Mouse (Mus musculus) embryonic facial prominence, embryonic 12.5 days (tissue): ENCODE measurements around the gene Ddx18. TPM values are rescaled to one million over a fixed set of nuclear protein-coding genes. Genes with fewer than 3 reads are reported as not detected.

Experiments used
- ATAC-seq: fragments of 200-750 bp; cut with Nextera tagmentation; 2 replicates; pipeline ENCODE4 v1.8.0; 2017; ENCODE audit not compliant: insufficient number of reproducible peaks, insufficient read depth, low FRiP score, low TSS enrichment
- H3K27ac ChIP-seq: fragments of 300-500 bp; sonication (generic); 2 replicates; pipeline ENCODE4 v1.5.1; 2016; ENCODE audit warnings: mild to moderate bottlenecking
- H3K27me3 ChIP-seq: fragments of 300-500 bp; sonication (generic); 2 replicates; pipeline ENCODE4 v1.6.1; 2016; ENCODE audit warnings: mild to moderate bottlenecking, moderate library complexity
- H3K36me3 ChIP-seq: fragments of 300-500 bp; sonication (generic); 2 replicates; pipeline ENCODE4 v1.6.1; 2016; ENCODE audit warnings: mild to moderate bottlenecking
- H3K4me1 ChIP-seq: fragments of 300-500 bp; sonication (generic); 2 replicates; pipeline ENCODE4 v1.6.1; 2016
- H3K4me2 ChIP-seq: fragments of 300-500 bp; sonication (generic); replicated peaks from 2 replicates; pipeline ENCODE4 v1.6.1; 2016; ENCODE audit warnings: mild to moderate bottlenecking, moderate library complexity
- H3K4me3 ChIP-seq: fragments of 300-500 bp; sonication (generic); 2 replicates; pipeline ENCODE4 v1.5.1; 2016; ENCODE audit warnings: mild to moderate bottlenecking
- H3K9ac ChIP-seq: fragments of 300-500 bp; sonication (generic); 2 replicates; pipeline ENCODE4 v1.6.1; 2016; ENCODE audit warnings: mild to moderate bottlenecking, moderate library complexity
- H3K9me3 ChIP-seq: fragments of 300-500 bp; sonication (generic); 2 replicates; pipeline ENCODE4 v1.6.1; 2016; ENCODE audit warnings: mild to moderate bottlenecking, moderate library complexity
- WGBS: fragments of 180-500 bp; shearing (Covaris S2); methylation state at CpG from one replicate; pipeline ENCODE4 v1.1.7; 2016; 5-methylcytosine and 5-hydroxymethylcytosine counted together
- polyA plus RNA-seq: library from polyadenylated mRNA; unstranded; fragments of >200 nt; fragmentation: Nextera tagmentation; extraction: Ambion mirVana; gene quantifications from 2 replicates; pipeline ENCODE4 v1.2.1, GENCODE M21; 2016

Gene Ddx18
- polyA plus RNA-seq, 1 experiment from 2014 or later: 81.8 TPM

GRCm38 (mm10) chr1:121557861-121558260, 9.9 kb downstream of the Ddx18 start:
- Histone ChIP-seq H3K4me2 (no peak overlapping the region), H3K4me1 (no peaks in the 10 kb centered on the region), H3K4me3 (no peak overlapping the region), H3K9ac (no peak overlapping the region), H3K27ac (no peak overlapping the region), H3K9me3 (no peaks in the 10 kb centered on the region), H3K36me3 (peaks cover 89% of the 10 kb centered on the region), H3K27me3 (no peaks in the 10 kb centered on the region)
- WGBS: 94% methylated on average over 5 of the region's 5 CpGs
- no peak for ATAC-seq

- Histone ChIP-seq H3K9me3 (no peaks in the 10 kb centered on the region), H3K4me3 (no peak overlapping the region), H3K27me3 (no peaks in the 10 kb centered on the region), H3K4me1 (no peaks in the 10 kb centered on the region), H3K4me2 (no peak overlapping the region), H3K27ac (no peak overlapping the region), H3K36me3 (peaks cover 53% of the 10 kb centered on the region), H3K9ac (no peak overlapping the region)
- ATAC-seq: no peak
- 84% methylated on average over 7 of the region's 7 CpGs for WGBS
These were observed 16.3 kb downstream of the Ddx18 start for GRCm38 (mm10) chr1:121551457-121551835.

- WGBS: 84% methylated on average over 16 of the region's 16 CpGs
- H3K4me1 ChIP-seq: no peaks in the 10 kb centered on the region
- H3K9me3 ChIP-seq: no peaks in the 10 kb centered on the region
- peaks cover 48% of the 10 kb centered on the region for H3K36me3 ChIP-seq
- ATAC-seq: no peak
- no peak overlapping the region for H3K9ac ChIP-seq
- no peaks in the 10 kb centered on the region for H3K27me3 ChIP-seq
- H3K4me2 ChIP-seq: no peak overlapping the region
- H3K4me3 ChIP-seq: no peak overlapping the region
- H3K27ac ChIP-seq: no peak overlapping the region
These were observed 16.9 kb downstream of the Ddx18 start for GRCm38 (mm10) chr1:121550801-121551456.

GRCm38 (mm10) chr1:121549456-121549855, 18.3 kb downstream of the Ddx18 start:
- no peak for ATAC-seq
- 70% methylated on average over 4 of the region's 4 CpGs for WGBS
- no peaks in the 10 kb centered on the region for H3K4me1 ChIP-seq
- H3K27me3 ChIP-seq: no peaks in the 10 kb centered on the region
- H3K9ac ChIP-seq: no peak overlapping the region
- no peak overlapping the region for H3K4me2 ChIP-seq
- H3K36me3 ChIP-seq: peaks cover 36% of the 10 kb centered on the region
- no peaks in the 10 kb centered on the region for H3K9me3 ChIP-seq
- H3K4me3 ChIP-seq: no peak overlapping the region
- no peak overlapping the region for H3K27ac ChIP-seq

- H3K27ac ChIP-seq: no peak overlapping the region
- H3K9me3 ChIP-seq: no peaks in the 10 kb centered on the region
- no peaks in the 10 kb centered on the region for H3K4me1 ChIP-seq
- WGBS: 89% methylated on average over 4 of the region's 4 CpGs
- no peak overlapping the region for H3K4me3 ChIP-seq
- H3K27me3 ChIP-seq: no peaks in the 10 kb centered on the region
- H3K36me3 ChIP-seq: peaks cover 30% of the 10 kb centered on the region
- no peak overlapping the region for H3K4me2 ChIP-seq
- no peak for ATAC-seq
- H3K9ac ChIP-seq: no peak overlapping the region
These were observed 19.1 kb downstream of the Ddx18 start for GRCm38 (mm10) chr1:121548667-121549066.

- Histone ChIP-seq H3K27me3 (no peaks in the 10 kb centered on the region), H3K36me3 (peaks cover 14% of the 10 kb centered on the region), H3K4me1 (no peaks in the 10 kb centered on the region), H3K4me3 (no peak overlapping the region), H3K9ac (no peak overlapping the region), H3K27ac (no peak overlapping the region), H3K4me2 (no peak overlapping the region), H3K9me3 (no peaks in the 10 kb centered on the region)
- WGBS: 88% methylated on average over 2 of the region's 2 CpGs
- ATAC-seq: no peak
These were observed 20.9 kb downstream of the Ddx18 start for GRCm38 (mm10) chr1:121546844-121547243.

- Histone ChIP-seq H3K4me3 (no peak overlapping the region), H3K27ac (no peak overlapping the region), H3K36me3 (no peaks in the 10 kb centered on the region), H3K9me3 (no peaks in the 10 kb centered on the region), H3K9ac (no peak overlapping the region), H3K27me3 (no peaks in the 10 kb centered on the region), H3K4me2 (no peak overlapping the region), H3K4me1 (no peaks in the 10 kb centered on the region)
- WGBS: 87% methylated on average over 8 of the region's 8 CpGs
- ATAC-seq: no peak
These were observed 27.4 kb downstream of the Ddx18 start for GRCm38 (mm10) chr1:121540361-121540760.

GRCm38 (mm10) chr1:121531439-121531838, 36.4 kb downstream of the Ddx18 start:
- Histone ChIP-seq H3K4me1 (peaks cover 7% of the 10 kb centered on the region; the same call in 1 of the 2 replicates), H3K27me3 (peaks cover 26% of the 10 kb centered on the region), H3K9ac (no peak overlapping the region), H3K9me3 (no peaks in the 10 kb centered on the region), H3K4me2 (no peak overlapping the region), H3K36me3 (no peaks in the 10 kb centered on the region), H3K27ac (no peak overlapping the region), H3K4me3 (no peak overlapping the region)
- WGBS: 73% methylated on average over 7 of the region's 7 CpGs
- ATAC-seq: no peak

GRCm38 (mm10) chr1:121529286-121529685, 38.5 kb downstream of the Ddx18 start:
- no peak overlapping the region for H3K27ac ChIP-seq
- no peaks in the 10 kb centered on the region for H3K9me3 ChIP-seq
- no peak for ATAC-seq
- 81% methylated on average over 6 of the region's 6 CpGs for WGBS
- peaks cover 7% of the 10 kb centered on the region; the same call in 1 of the 2 replicates for H3K4me1 ChIP-seq
- H3K9ac ChIP-seq: no peak overlapping the region
- no peak overlapping the region for H3K4me3 ChIP-seq
- H3K36me3 ChIP-seq: no peaks in the 10 kb centered on the region
- H3K27me3 ChIP-seq: peaks cover 31% of the 10 kb centered on the region
- H3K4me2 ChIP-seq: no peak overlapping the region

- 3% methylated on average over 11 of the region's 11 CpGs for WGBS
These were observed 39.4 kb downstream of the Ddx18 start, which contains the start of gene Htr5b for GRCm38 (mm10) chr1:121528399-121528720. Gene Htr5b (minus strand): TSS chr1:121528465.

GRCm38 (mm10) chr1:121527600-121528398, 40.0 kb downstream of the Ddx18 start:
- H3K9ac ChIP-seq: no peak overlapping the region
- peaks cover 7% of the 10 kb centered on the region; the same call in 1 of the 2 replicates for H3K4me1 ChIP-seq
- peak overlapping the region; percentile 33 for H3K4me3 ChIP-seq
- H3K9me3 ChIP-seq: no peaks in the 10 kb centered on the region
- no peak overlapping the region for H3K27ac ChIP-seq
- peaks cover 31% of the 10 kb centered on the region for H3K27me3 ChIP-seq
- WGBS: 15% methylated on average over 55 of the region's 55 CpGs
- H3K4me2 ChIP-seq: peak overlapping the region; percentile 64
- peak; percentile 25; the same call in 1 of the 2 replicates for ATAC-seq
- no peaks in the 10 kb centered on the region for H3K36me3 ChIP-seq

More at GRCm38 (mm10) chr1:121528399-121528720, 39.4 kb downstream of the Ddx18 start, which contains the start of gene Htr5b:
- Histone ChIP-seq H3K9ac (no peak within 1 kb of the TSS), H3K27ac (no peak within 1 kb of the TSS), H3K4me2 (peak within 1 kb of the TSS; percentile 64), H3K27me3 (peaks cover 31% of the 10 kb centered on the region), H3K4me1 (peaks cover 7% of the 10 kb centered on the region; the same call in 1 of the 2 replicates), H3K9me3 (no peaks in the 10 kb centered on the region), H3K36me3 (no peaks in the 10 kb centered on the region), H3K4me3 (peak within 1 kb of the TSS; percentile 33)
- ATAC-seq: peak; percentile 85

- H3K36me3 ChIP-seq: no peaks in the 10 kb centered on the region
- 42% methylated on average over 17 of the region's 17 CpGs for WGBS
- H3K9me3 ChIP-seq: no peaks in the 10 kb centered on the region
- peak overlapping the region; percentile 33 for H3K4me3 ChIP-seq
- no peak overlapping the region for H3K9ac ChIP-seq
- ATAC-seq: no peak
- peak overlapping the region; percentile 64 for H3K4me2 ChIP-seq
- peaks cover 7% of the 10 kb centered on the region; the same call in 1 of the 2 replicates for H3K4me1 ChIP-seq
- H3K27ac ChIP-seq: no peak overlapping the region
- peaks cover 31% of the 10 kb centered on the region for H3K27me3 ChIP-seq
These were observed 40.7 kb downstream of the Ddx18 start for GRCm38 (mm10) chr1:121527061-121527460.
